Mouse (Mus musculus) left cerebral cortex, adult 2 months (tissue): ENCODE data around the gene Tamm41. TPM values are rescaled to one million over a fixed set of nuclear protein-coding genes. Genes with fewer than 3 reads are reported as not detected.

Source experiments
- DNase-seq, 2 experiments: peaks; one replicate each; pipeline ENCODE4 v3.0.0; 2021 to 2022; ENCODE audit warnings: low spot score in 2 of 2, mixed read lengths in 1 of 2; ENCODE audit errors: extremely low spot score in 1 of 2
- H3K27ac ChIP-seq: fragments of 200-600 bp; 2 replicates; pipeline ENCODE4 v1.8.1; 2022
- H3K4me3 ChIP-seq: fragments of 200-600 bp; 2 replicates; pipeline ENCODE4 v1.8.1; 2022
- CTCF ChIP-seq: fragments of 200-600 bp; IDR thresholded peaks from 2 replicates; pipeline ENCODE4 v1.8.1; 2022; ENCODE audit warnings: antibody characterized with exemption, mild to moderate bottlenecking, moderate library complexity
- intact Hi-C: fragments of 180-260 bp; cut with DNase I; formaldehyde crosslinking; loops from one replicate; pipeline ENCODE4 v1.15.1; 2025
- total RNA-seq, 2 experiments: library from RNA; stranded (reverse); gene quantifications; 2 replicates each; pipeline ENCODE4 v1.2.3; 2021

Tamm41 gene
- total RNA-seq, 2 experiments from 2014 or later, result 19.7 to 20.0 TPM

- Histone ChIP-seq H3K4me3 (peak within 1 kb of the TSS; percentile 82), H3K27ac (peak within 1 kb of the TSS; percentile 86)
- DNase-seq, result peak; percentile 67 to 68
- no peak; the same call in none of the 2 replicates for TF ChIP-seq CTCF
- intact Hi-C loops, result loop anchor here (2.0 to 5.0 kb wide), 2 partner anchors 38 to 41 kb away; no protein-coding TSS in a partner anchor
Measured at GRCm38 (mm10) chr6:114969213-114970120, 68.2 kb downstream of the Tamm41 start, which contains the start of gene Vgll4. Gene Vgll4, minus strand, starts transcription at chr6:114969994.

GRCm38 (mm10) chr6:114968361-114969212 is 69.1 kb downstream of the Tamm41 start:
- intact Hi-C loops, result loop anchor here (2.0 to 5.0 kb wide), 2 partner anchors 39 to 40 kb away; no protein-coding TSS in a partner anchor
- no peak for TF ChIP-seq CTCF
- H3K27ac ChIP-seq, result peak overlapping the region; percentile 86
- DNase-seq, result peak; percentile 87 to 89
- H3K4me3 ChIP-seq, result peak overlapping the region; percentile 82

- H3K27ac ChIP-seq, result peak overlapping the region; percentile 86
- intact Hi-C loops, result loop anchor here (2.0 to 5.0 kb wide), 2 partner anchors 39 to 40 kb away; no protein-coding TSS in a partner anchor
- TF ChIP-seq CTCF, result no peak
- DNase-seq, result no peak
- peak overlapping the region; percentile 82 for H3K4me3 ChIP-seq
Measured at GRCm38 (mm10) chr6:114967623-114968022, 70.1 kb downstream of the Tamm41 start.

GRCm38 (mm10) chr6:114966396-114967154 is 71.1 kb downstream of the Tamm41 start:
- Histone ChIP-seq H3K27ac (peak overlapping the region; percentile 86; the same call in 1 of the 2 replicates), H3K4me3 (no peak overlapping the region)
- TF ChIP-seq CTCF, result no peak
- no peak for DNase-seq
- intact Hi-C loops, result loop anchor here (5.0 kb wide), 1 partner anchor 41 kb away; no protein-coding TSS in a partner anchor

- H3K27ac ChIP-seq, result no peak overlapping the region
- no peak for DNase-seq
- TF ChIP-seq CTCF, result no peak
- intact Hi-C loops, result loop anchor here (5.0 kb wide), 1 partner anchor 41 kb away; no protein-coding TSS in a partner anchor
- no peak overlapping the region for H3K4me3 ChIP-seq
Measured at GRCm38 (mm10) chr6:114965802-114966201, 71.9 kb downstream of the Tamm41 start.

- intact Hi-C loops, result loop anchor here (5.0 kb wide), 1 partner anchor 42 kb away; no protein-coding TSS in a partner anchor
- H3K4me3 ChIP-seq, result no peak overlapping the region
- no peak for TF ChIP-seq CTCF
- no peak for DNase-seq
- H3K27ac ChIP-seq, result no peak overlapping the region; the same call in 1 of the 2 replicates
Measured at GRCm38 (mm10) chr6:114965396-114965795, 72.3 kb downstream of the Tamm41 start.

- TF ChIP-seq CTCF, result no peak
- H3K27ac ChIP-seq, result peak overlapping the region; percentile 54
- intact Hi-C loops, result no loop called here
Measured at GRCm38 (mm10) chr6:114964235-114964634, 73.4 kb downstream of the Tamm41 start.

GRCm38 (mm10) chr6:114963636-114964035 is 74.0 kb downstream of the Tamm41 start:
- peak overlapping the region; percentile 54 for H3K27ac ChIP-seq
- DNase-seq, result no peak
- no peak overlapping the region for H3K4me3 ChIP-seq
- TF ChIP-seq CTCF, result no peak
- intact Hi-C loops, result no loop called here

More at GRCm38 (mm10) chr6:114964235-114964634, 73.4 kb downstream of the Tamm41 start:
- H3K4me3 ChIP-seq, result no peak overlapping the region
- DNase-seq, result no peak

- TF ChIP-seq CTCF, result no peak
- no peak for DNase-seq
- Histone ChIP-seq H3K4me3 (no peak overlapping the region), H3K27ac (0 out of 2 replicates have a peak overlapping the region, but pooled peaks have one; percentile 19)
- intact Hi-C loops, result no loop called here
Measured at GRCm38 (mm10) chr6:114961276-114962068, 76.2 kb downstream of the Tamm41 start.

GRCm38 (mm10) chr6:114959012-114959398 is 78.7 kb downstream of the Tamm41 start:
- no peak overlapping the region for H3K4me3 ChIP-seq
- H3K27ac ChIP-seq, result peak overlapping the region; percentile 40
- no peak for DNase-seq
- TF ChIP-seq CTCF, result no peak
- intact Hi-C loops, result no loop called here
